ENCODE assay signal across 8 mouse cellular contexts in the genomic region with DNA sequence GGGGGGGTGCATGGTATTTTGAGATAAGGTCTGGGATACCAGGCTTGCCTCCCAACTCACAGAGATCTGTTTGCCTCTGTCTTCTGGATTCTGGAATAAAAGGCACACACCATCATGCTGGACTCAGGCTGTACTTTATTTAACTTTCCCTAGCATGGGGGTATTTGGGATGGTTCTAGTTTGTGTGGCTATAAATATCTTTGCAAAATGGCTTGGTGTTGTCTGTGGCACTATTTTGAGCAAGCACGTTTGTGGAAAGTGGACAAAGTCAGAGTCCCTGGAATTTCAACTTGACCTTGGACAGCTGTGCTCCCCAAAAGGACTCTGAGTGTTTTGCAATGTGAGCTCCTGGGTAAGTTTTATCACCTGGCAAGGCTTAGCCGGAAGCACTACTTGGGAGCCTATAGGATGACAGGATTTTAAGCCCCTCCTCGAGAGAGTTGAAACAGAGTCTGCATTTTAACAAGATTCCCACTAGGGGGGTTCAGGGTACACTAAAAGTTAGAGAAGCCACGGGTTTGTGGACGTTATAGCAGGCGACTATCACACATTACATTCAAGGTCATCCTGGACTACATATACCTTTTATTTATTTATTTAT. TPM values are rescaled to one million over a fixed set of nuclear protein-coding genes. Genes with fewer than 3 reads are reported as not detected.
DNase-seq lines count a peak whose midpoint lies in the region; ATAC-seq and TF ChIP-seq lines count a peak whose summit lies in the region.
"Had no signal": no experiment of that assay in that cellular context is flagged by ENCODE, and none has a peak within 500 bp of the region (broad histone marks: within the 10 kb centered on the region; RNA-seq: fewer than 3 reads in every experiment).

No protein-coding gene starts in this region.

- no peaks in the 10 kb centered on the region for H3K27me3 ChIP-seq in limb, embryonic 12.5 days
- H3K27me3 ChIP-seq in stomach, postnatal 0 days (ENCODE audit: control insufficient read depth, insufficient read depth, low read length) = no peaks in the 10 kb centered on the region

- H3K9ac ChIP-seq in limb, embryonic 12.5 days (replicated peaks) = no peak overlapping the region
- H3K9ac ChIP-seq in stomach, postnatal 0 days (ENCODE audit: low read length) = no peak overlapping the region

- TF ChIP-seq CTCF in stomach, postnatal 0 days (IDR thresholded peaks at IDR 0.05; ENCODE audit: low read depth) = peak; percentile 60

- WGBS in limb, embryonic 12.5 days = 13% methylated on average over 6 of the region's 6 CpGs
- 7% methylated on average over 6 of the region's 6 CpGs for WGBS in stomach, postnatal 0 days

- TF ChIP-seq EP300 in stomach, postnatal 0 days (optimal IDR thresholded peaks at IDR 0.05) = no peak

- peak; percentile 79 for DNase-seq in A20 (ENCODE audit: low read depth, low spot score)
- DNase-seq in forelimb bud, embryonic 11.5 days (ENCODE audit: low read depth, low spot score) = peak; percentile 66
- DNase-seq in stomach, postnatal 0 days (ENCODE audit: low spot score) = no peak
- no peak for DNase-seq in adrenal gland, adult 18-20 months (ENCODE audit: low spot score in 2 of 2)
- no peak for DNase-seq in layer of hippocampus, adult 9-10 months (ENCODE audit: low spot score)

- no peak overlapping the region for H3K4me3 ChIP-seq in limb, embryonic 12.5 days (replicated peaks)
- H3K4me3 ChIP-seq in stomach, postnatal 0 days (ENCODE audit: low read depth, low read length) = no peak overlapping the region

- 0 out of 2 replicates have a peak, but pooled peaks cover 5% of the 10 kb centered on the region for H3K4me1 ChIP-seq in limb, embryonic 12.5 days (replicated peaks)
- H3K4me1 ChIP-seq in stomach, postnatal 0 days (replicated peaks; ENCODE audit: control insufficient read depth, insufficient read depth) = no peaks in the 10 kb centered on the region

- no peaks in the 10 kb centered on the region for H3K36me3 ChIP-seq in limb, embryonic 12.5 days
- H3K36me3 ChIP-seq in stomach, postnatal 0 days (ENCODE audit: control insufficient read depth, insufficient read depth, low read length) = no peaks in the 10 kb centered on the region

- H3K27ac ChIP-seq in limb, embryonic 12.5 days = no peak overlapping the region
- no peak overlapping the region for H3K27ac ChIP-seq in stomach, postnatal 0 days (replicated peaks)

- no peak overlapping the region for H3K4me2 ChIP-seq in limb, embryonic 12.5 days
- no peak overlapping the region for H3K4me2 ChIP-seq in stomach, postnatal 0 days (replicated peaks; ENCODE audit: low read depth)

- peak; percentile 93 for ATAC-seq in CD4-positive, CD25-positive, alpha-beta regulatory T cell, adult 4 months
- peak; percentile 70; the same call in 1 of the 2 replicates for ATAC-seq in limb, embryonic 12.5 days (ENCODE audit: insufficient number of reproducible peaks, insufficient read depth, low FRiP score, low TSS enrichment, low read depth)
- peak; percentile 62; the same call in 1 of the 2 replicates for ATAC-seq in stomach, postnatal 0 days (ENCODE audit: low FRiP score, low TSS enrichment)

- no peaks in the 10 kb centered on the region for H3K9me3 ChIP-seq in limb, embryonic 12.5 days
- H3K9me3 ChIP-seq in stomach, postnatal 0 days (ENCODE audit: control insufficient read depth, low read length) = no peaks in the 10 kb centered on the region

RNA-seq across cellular contexts. Expression of a gene that starts 0.7 kb away (rescaled TPM):
- polyA plus RNA-seq in CD4-positive, CD25-positive, alpha-beta regulatory T cell, adult 4 months (2017; shearing (Covaris generic)) = 1 to 10 TPM; 3.4 to 4.3 TPM
- 14.1 and 15.9 TPM in 2 replicates for polyA plus RNA-seq in limb, embryonic 12.5 days (2016; fragmentation: Nextera tagmentation; extraction: Ambion mirVana)
- 8.0 and 9.1 TPM in 2 replicates for polyA plus RNA-seq in stomach, postnatal 0 days (2015; fragmentation: Nextera tagmentation; extraction: Ambion mirVana)
- 10 to 100 TPM; 22.2 to 68.8 TPM for total RNA-seq in adrenal gland, adult 18-20 months (2021)

RNA-seq across cellular contexts. Expression of a gene that starts 20.7 kb away (rescaled TPM):
- 1 to 10 TPM; 5.2 to 6.9 TPM for polyA plus RNA-seq in CD4-positive, CD25-positive, alpha-beta regulatory T cell, adult 4 months (2017; shearing (Covaris generic))
- polyA plus RNA-seq in limb, embryonic 12.5 days (2016; fragmentation: Nextera tagmentation; extraction: Ambion mirVana) = not detected in 2 replicates
- polyA plus RNA-seq in stomach, postnatal 0 days (2015; fragmentation: Nextera tagmentation; extraction: Ambion mirVana) = 0.41 TPM in 1 of 2 replicates, not detected in the other
- total RNA-seq in adrenal gland, adult 18-20 months (2021) = not detected
- polyA plus RNA-seq: large intestine, adult 2 months had no signal

RNA-seq across cellular contexts. Expression of a gene that starts 52.6 kb away (rescaled TPM):
- polyA plus RNA-seq in CD4-positive, CD25-positive, alpha-beta regulatory T cell, adult 4 months (2017; shearing (Covaris generic)) = 1 to 10 TPM; 4.2 to 8.1 TPM
- 14.3 and 14.6 TPM in 2 replicates for polyA plus RNA-seq in limb, embryonic 12.5 days (2016; fragmentation: Nextera tagmentation; extraction: Ambion mirVana)
- polyA plus RNA-seq in stomach, postnatal 0 days (2015; fragmentation: Nextera tagmentation; extraction: Ambion mirVana) = 29.6 TPM in 2 replicates
- total RNA-seq in adrenal gland, adult 18-20 months (2021) = 10 to 100 TPM; 10.1 to 11.0 TPM

Comparison
In these comparisons a context has a peak if more than half of its experiments do, and no peak if none do; other contexts are left out.
1. DNase-seq: peak in A20 (single experiment) and forelimb bud, embryonic 11.5 days (single experiment); none in stomach, postnatal 0 days (single experiment), adrenal gland, adult 18-20 months (0 of 2) and layer of hippocampus, adult 9-10 months (single experiment).
2. Peak in every context shown above with its lines, with median percentiles within 50 percentile points of each other: ATAC-seq.